Comparison of ENCODE assay signal across 19 mouse cellular contexts in genomic region chr9:84044136-84044535, GRCm38 (mm10).
DNase-seq lines count a peak whose midpoint lies in the region; ATAC-seq lines count a peak whose summit lies in the region.
"Had no signal": no experiment of that assay in that cellular context is flagged by ENCODE, and none has a peak within 500 bp of the region (broad histone marks: within the 10 kb centered on the region; RNA-seq: fewer than 3 reads in every experiment).

No protein-coding gene starts in this region.

- WGBS in midbrain, embryonic 11.5 days, result 94% methylated on average over 6 of the region's 6 CpGs
- 94% methylated on average over 6 of the region's 6 CpGs for WGBS in midbrain, embryonic 15.5 days

- ATAC-seq in midbrain, embryonic 11.5 days (ENCODE audit: low FRiP score), result no peak
- ATAC-seq in midbrain, embryonic 15.5 days (replicated peaks), result no peak
- ATAC-seq: activated CD4-positive, CD25-positive, alpha-beta regulatory T cell, adult 4 months; CD4-positive, CD25-positive, alpha-beta regulatory T cell, adult 4 months; Patski had no signal

- intact Hi-C loops in heart, postnatal 14 days (cut with DNase I), result no loop called here

- no peak overlapping the region for H3K27ac ChIP-seq in midbrain, embryonic 11.5 days (ENCODE audit: low read depth, low read length)
- H3K27ac ChIP-seq in midbrain, embryonic 15.5 days, result no peak overlapping the region

- H3K4me3 ChIP-seq in midbrain, embryonic 11.5 days (ENCODE audit: low read depth, low read length), result no peak overlapping the region
- no peak overlapping the region for H3K4me3 ChIP-seq in midbrain, embryonic 15.5 days

- no peaks in the 10 kb centered on the region; the same call in 1 of the 2 replicates for H3K4me1 ChIP-seq in midbrain, embryonic 11.5 days (ENCODE audit: control insufficient read depth, insufficient read depth, low read length)
- H3K4me1 ChIP-seq in midbrain, embryonic 15.5 days, result no peaks in the 10 kb centered on the region

- DNase-seq in heart, adult 11 months, result peak; percentile 69
- DNase-seq in heart, postnatal 14 days, result no peak
- DNase-seq in midbrain, embryonic 11.5 days (ENCODE audit: low spot score, missing footprints), result peak; percentile 39
- DNase-seq: adrenal gland, adult 2 months; adrenal gland, adult 8-10 months; adrenal gland, postnatal 10 days; adrenal gland, postnatal 14 days; adrenal gland, postnatal 25 days; adrenal gland, postnatal 36 days; B cell, adult 2 months; cerebellum, adult 11 months; cerebellum, adult 11-12 months; cerebellum, adult 18-20 months had no signal

- H3K4me2 ChIP-seq in midbrain, embryonic 11.5 days, result no peak overlapping the region
- no peak overlapping the region for H3K4me2 ChIP-seq in midbrain, embryonic 15.5 days

- H3K36me3 ChIP-seq in midbrain, embryonic 11.5 days (ENCODE audit: control insufficient read depth, insufficient read depth, low read length), result no peaks in the 10 kb centered on the region
- H3K36me3 ChIP-seq in midbrain, embryonic 15.5 days (replicated peaks), result no peaks in the 10 kb centered on the region
- H3K36me3 ChIP-seq: G1E had no signal

- H3K27me3 ChIP-seq in midbrain, embryonic 11.5 days (ENCODE audit: control insufficient read depth, insufficient read depth, low read length), result no peaks in the 10 kb centered on the region
- H3K27me3 ChIP-seq in midbrain, embryonic 15.5 days (replicated peaks), result no peaks in the 10 kb centered on the region
- H3K27me3 ChIP-seq: CH12.LX, Patski had no signal

- H3K9ac ChIP-seq in midbrain, embryonic 11.5 days (ENCODE audit: low read length), result no peak overlapping the region
- no peak overlapping the region for H3K9ac ChIP-seq in midbrain, embryonic 15.5 days

- H3K9me3 ChIP-seq in midbrain, embryonic 11.5 days (ENCODE audit: control insufficient read depth, low read length), result no peaks in the 10 kb centered on the region
- no peaks in the 10 kb centered on the region for H3K9me3 ChIP-seq in midbrain, embryonic 15.5 days
- H3K9me3 ChIP-seq: G1E had no signal

Comparison
In these comparisons a context has a peak if more than half of its experiments do, and no peak if none do; other contexts are left out.
1. DNase-seq: peak in heart, adult 11 months (single experiment) and midbrain, embryonic 11.5 days (single experiment); none in heart, postnatal 14 days (0 of 2).